Mouse (Mus musculus) sigmoid colon, adult 10 weeks (tissue): ENCODE measurements around the gene Ropn1l. TPM values are rescaled to one million over a fixed set of nuclear protein-coding genes. Genes with fewer than 3 reads are reported as not detected.

Source experiments
- polyA plus RNA-seq: library from polyadenylated mRNA; stranded (reverse); fragments of 350-450 nt; fragmentation: Illumina TruSeq; extraction: RNeasy Lipid Tissue Mini Kit (QIAGEN cat#74804); gene quantifications from one replicate; pipeline ENCODE4 v1.2.3, GENCODE M21; 2014; ENCODE audit warnings: low read depth, low replicate concordance

Ropn1l gene
- polyA plus RNA-seq: not detected

DNA sequence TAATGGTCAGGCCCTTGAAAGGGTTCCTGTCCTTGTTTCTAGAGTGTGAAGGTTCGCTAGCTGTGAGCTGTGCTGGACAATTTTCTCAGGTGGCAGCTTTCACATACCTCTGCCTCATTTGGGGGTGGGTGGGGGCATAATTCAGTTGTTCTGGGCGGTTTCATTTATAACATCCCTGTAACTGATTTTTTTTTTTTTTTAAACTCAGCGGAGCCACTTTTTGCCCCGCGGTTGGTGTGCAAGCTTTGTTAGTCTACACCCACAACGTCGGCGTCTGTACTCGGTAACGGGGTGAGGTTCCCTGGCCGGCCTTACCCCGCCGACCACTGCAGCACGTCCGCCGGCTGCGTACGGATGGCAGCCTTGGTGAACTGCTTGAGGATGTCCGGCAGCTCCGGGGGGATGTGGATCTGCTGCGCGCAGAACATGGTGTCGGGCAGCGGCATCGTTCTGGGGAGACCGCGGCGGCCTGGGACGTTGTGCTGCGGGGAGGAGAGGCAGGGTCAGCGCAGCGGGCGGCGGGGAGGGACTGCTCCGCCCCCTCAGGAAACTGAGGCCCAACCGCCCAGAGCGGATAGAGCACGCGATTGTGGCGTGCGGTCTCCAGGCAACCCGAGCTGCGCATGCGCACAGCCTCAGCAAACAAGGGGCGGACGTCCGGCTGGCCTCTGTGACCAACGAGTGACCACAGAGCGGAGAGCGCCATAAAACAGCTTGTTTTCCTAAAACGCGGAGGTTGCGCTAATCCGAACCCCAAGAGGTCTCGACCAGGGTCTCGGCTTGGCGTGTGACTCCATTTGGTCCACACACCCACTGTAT, at the start of gene Ropn1l:
Ropn1l (minus strand) TSS at position 640 of the 819 bp plus-strand sequence.

Other genes starting within 250 kb of the Ropn1l start
- 29.6 TPM for gene Dap, start 229.4 kb downstream of the Ropn1l start, polyA plus RNA-seq
- gene Ankrd33b, start 86.0 kb downstream of the Ropn1l start, polyA plus RNA-seq: 0.98 TPM
- gene March6, start 77.3 kb upstream of the Ropn1l start, polyA plus RNA-seq: 110 TPM
- 60.0 TPM for gene Cmbl, start 111.7 kb upstream of the Ropn1l start, polyA plus RNA-seq
- 67.6 TPM for gene Cct5, start 148.1 kb upstream of the Ropn1l start, polyA plus RNA-seq
- gene Fam173b, start 148.1 kb upstream of the Ropn1l start, polyA plus RNA-seq: 9.7 TPM